Mouse (Mus musculus): ENCODE results near the gene Rpl7a.
"Not testable (repeated sequence)": the region's sequence is repeated elsewhere in the genome, so short reads cannot be mapped to it uniquely, and the experiment has no call there.

Gene Rpl7a

GRCm38 (mm10) chr2:26910124-26910993, at the start of gene Rpl7a, which contains the start of gene Med22:
TSS of gene Rpl7a (plus strand) at chr2:26910764.
TSS of gene Med22 (minus strand) at chr2:26910677.
- DNase-seq, result peak; percentile 98

GRCm38 (mm10) chr2:26862856-26863255, 47.7 kb upstream of the Rpl7a start:
- DNase-seq, result no peak

- DNase-seq, result no peak
Observed at GRCm38 (mm10) chr2:26864879-26865278, 45.7 kb upstream of the Rpl7a start, which contains the start of gene Abo. TSS of gene Abo (minus strand) at chr2:26864979.

- no peak for DNase-seq
Observed at GRCm38 (mm10) chr2:26870666-26871065, 39.9 kb upstream of the Rpl7a start.

- no peak for DNase-seq
Observed at GRCm38 (mm10) chr2:26878571-26878970, 32.0 kb upstream of the Rpl7a start.

- DNase-seq, result not testable (repeated sequence)
Observed at GRCm38 (mm10) chr2:26885541-26885940, 25.0 kb upstream of the Rpl7a start.

GRCm38 (mm10) chr2:26886170-26886569, 24.4 kb upstream of the Rpl7a start:
- not testable (repeated sequence) for DNase-seq

GRCm38 (mm10) chr2:26895898-26896297, 14.7 kb upstream of the Rpl7a start:
- DNase-seq, result no peak

GRCm38 (mm10) chr2:26900731-26901130, 9.8 kb upstream of the Rpl7a start:
- DNase-seq, result no peak

GRCm38 (mm10) chr2:26901834-26902400, 8.6 kb upstream of the Rpl7a start:
- DNase-seq, result no peak

- peak; percentile 98 for DNase-seq
Observed at GRCm38 (mm10) chr2:26902467-26903220, 7.9 kb upstream of the Rpl7a start, which contains the start of gene Surf6. TSS of gene Surf6 (minus strand) at chr2:26902879.

- DNase-seq, result no peak
Observed at GRCm38 (mm10) chr2:26903311-26903710, 7.3 kb upstream of the Rpl7a start.

GRCm38 (mm10) chr2:26905936-26906335, 4.6 kb upstream of the Rpl7a start:
- DNase-seq, result no peak

- no peak for DNase-seq
Observed at GRCm38 (mm10) chr2:26906431-26906830, 4.1 kb upstream of the Rpl7a start.

- DNase-seq, result peak; percentile 49
Observed at GRCm38 (mm10) chr2:26907109-26907508, 3.5 kb upstream of the Rpl7a start.

- DNase-seq, result no peak
Observed at GRCm38 (mm10) chr2:26908710-26909386, 1.7 kb upstream of the Rpl7a start.

- DNase-seq, result no peak
Observed at GRCm38 (mm10) chr2:26909387-26909784, 1.2 kb upstream of the Rpl7a start.

GRCm38 (mm10) chr2:26910994-26911765, 616 bp downstream of the Rpl7a start:
- no peak for DNase-seq

GRCm38 (mm10) chr2:26912253-26912770, 1.7 kb downstream of the Rpl7a start:
- no peak for DNase-seq

- DNase-seq, result no peak
Observed at GRCm38 (mm10) chr2:26913416-26914147, 3.0 kb downstream of the Rpl7a start.
